Mouse (Mus musculus): ENCODE data around the gene Lypla2. TPM values are rescaled to one million over a fixed set of nuclear protein-coding genes. Genes with fewer than 3 reads are reported as not detected.

Lypla2 gene
- 74.7 and 77.1 TPM in 2 replicates for polyA plus RNA-seq (2012; ENCODE audit: insufficient read depth, insufficient read length, missing spikeins)

- Histone ChIP-seq H3K4me1 (ENCODE audit: control insufficient read depth, insufficient read depth, low read length) (peaks cover 24% of the 10 kb centered on the region), H3K27ac (ENCODE audit: insufficient read depth, low read depth, low read length) (peak within 1 kb of the TSS; percentile 79), H3K4me3 (ENCODE audit: insufficient read depth, low read length) (peak within 1 kb of the TSS; percentile 92)
- TF ChIP-seq POLR2A (IDR thresholded peaks at IDR 0.05; ENCODE audit: borderline replicate concordance, low read depth, low read length): no peak; the same call in 1 of the 2 replicates
- no peak for TF ChIP-seq CTCF (IDR thresholded peaks at IDR 0.05; ENCODE audit: low read depth, low read length)
Observed at GRCm38 (mm10) chr4:135972556-135972906, at the start of gene Lypla2. Lypla2 (minus strand) TSS chr4:135972626.

- Histone ChIP-seq H3K4me1 (ENCODE audit: control insufficient read depth, insufficient read depth, low read length) (peaks cover 12% of the 10 kb centered on the region), H3K27ac (ENCODE audit: insufficient read depth, low read depth, low read length) (peak within 1 kb of the TSS; percentile 77), H3K4me3 (ENCODE audit: insufficient read depth, low read length) (peak within 1 kb of the TSS; percentile 94)
- TF ChIP-seq POLR2A (IDR thresholded peaks at IDR 0.05; ENCODE audit: borderline replicate concordance, low read depth, low read length) (no peak), CTCF (IDR thresholded peaks at IDR 0.05; ENCODE audit: low read depth, low read length) (no peak)
Observed at GRCm38 (mm10) chr4:136021549-136022047, 49.2 kb upstream of the Lypla2 start, which contains the start of gene Eloa. Eloa (minus strand) TSS chr4:136021763.

GRCm38 (mm10) chr4:136020743-136021548, 48.5 kb upstream of the Lypla2 start:
- H3K4me3 ChIP-seq (ENCODE audit: insufficient read depth, low read length): peak overlapping the region; percentile 94
- H3K27ac ChIP-seq (ENCODE audit: insufficient read depth, low read depth, low read length): peak overlapping the region; percentile 77
- peaks cover 18% of the 10 kb centered on the region for H3K4me1 ChIP-seq (ENCODE audit: control insufficient read depth, insufficient read depth, low read length)
- TF ChIP-seq POLR2A (IDR thresholded peaks at IDR 0.05; ENCODE audit: borderline replicate concordance, low read depth, low read length): no peak
- TF ChIP-seq CTCF (IDR thresholded peaks at IDR 0.05; ENCODE audit: low read depth, low read length): no peak

- H3K4me3 ChIP-seq (ENCODE audit: insufficient read depth, low read length): no peak overlapping the region
- no peak for TF ChIP-seq POLR2A (IDR thresholded peaks at IDR 0.05; ENCODE audit: borderline replicate concordance, low read depth, low read length)
- no peak for TF ChIP-seq CTCF (IDR thresholded peaks at IDR 0.05; ENCODE audit: low read depth, low read length)
- H3K4me1 ChIP-seq (ENCODE audit: control insufficient read depth, insufficient read depth, low read length): peaks cover 26% of the 10 kb centered on the region
- H3K27ac ChIP-seq (ENCODE audit: insufficient read depth, low read depth, low read length): no peak overlapping the region
Observed at GRCm38 (mm10) chr4:136016059-136016602, 43.7 kb upstream of the Lypla2 start.

GRCm38 (mm10) chr4:136010586-136010985, 38.2 kb upstream of the Lypla2 start:
- peaks cover 7% of the 10 kb centered on the region for H3K4me1 ChIP-seq (ENCODE audit: control insufficient read depth, insufficient read depth, low read length)
- no peak for TF ChIP-seq POLR2A (IDR thresholded peaks at IDR 0.05; ENCODE audit: borderline replicate concordance, low read depth, low read length)
- TF ChIP-seq CTCF (IDR thresholded peaks at IDR 0.05; ENCODE audit: low read depth, low read length): no peak

GRCm38 (mm10) chr4:136008782-136009447, 36.5 kb upstream of the Lypla2 start:
- H3K27ac ChIP-seq (ENCODE audit: insufficient read depth, low read depth, low read length): no peak overlapping the region
- H3K4me3 ChIP-seq (ENCODE audit: insufficient read depth, low read length): no peak overlapping the region
- no peak for TF ChIP-seq POLR2A (IDR thresholded peaks at IDR 0.05; ENCODE audit: borderline replicate concordance, low read depth, low read length)
- no peak for TF ChIP-seq CTCF (IDR thresholded peaks at IDR 0.05; ENCODE audit: low read depth, low read length)
- peaks cover 2% of the 10 kb centered on the region; the same call in 1 of the 2 replicates for H3K4me1 ChIP-seq (ENCODE audit: control insufficient read depth, insufficient read depth, low read length)

More at GRCm38 (mm10) chr4:136010586-136010985, 38.2 kb upstream of the Lypla2 start:
- no peak overlapping the region for H3K27ac ChIP-seq (ENCODE audit: insufficient read depth, low read depth, low read length)
- no peak overlapping the region for H3K4me3 ChIP-seq (ENCODE audit: insufficient read depth, low read length)

GRCm38 (mm10) chr4:136006821-136007220, 34.4 kb upstream of the Lypla2 start:
- H3K4me1 ChIP-seq (ENCODE audit: control insufficient read depth, insufficient read depth, low read length): peaks cover 2% of the 10 kb centered on the region; the same call in 1 of the 2 replicates
- TF ChIP-seq CTCF (IDR thresholded peaks at IDR 0.05; ENCODE audit: low read depth, low read length): no peak
- TF ChIP-seq POLR2A (IDR thresholded peaks at IDR 0.05; ENCODE audit: borderline replicate concordance, low read depth, low read length): no peak
- H3K4me3 ChIP-seq (ENCODE audit: insufficient read depth, low read length): no peak overlapping the region
- H3K27ac ChIP-seq (ENCODE audit: insufficient read depth, low read depth, low read length): no peak overlapping the region

GRCm38 (mm10) chr4:136004921-136005320, 32.5 kb upstream of the Lypla2 start:
- TF ChIP-seq CTCF (IDR thresholded peaks at IDR 0.05; ENCODE audit: low read depth, low read length) (no peak), POLR2A (IDR thresholded peaks at IDR 0.05; ENCODE audit: borderline replicate concordance, low read depth, low read length) (no peak)
- H3K27ac ChIP-seq (ENCODE audit: insufficient read depth, low read depth, low read length): no peak overlapping the region

GRCm38 (mm10) chr4:136004107-136004675, 31.8 kb upstream of the Lypla2 start:
- Histone ChIP-seq H3K27ac (ENCODE audit: insufficient read depth, low read depth, low read length) (no peak overlapping the region), H3K4me3 (ENCODE audit: insufficient read depth, low read length) (no peak overlapping the region), H3K4me1 (ENCODE audit: control insufficient read depth, insufficient read depth, low read length) (peaks cover 2% of the 10 kb centered on the region; the same call in 1 of the 2 replicates)
- TF ChIP-seq CTCF (IDR thresholded peaks at IDR 0.05; ENCODE audit: low read depth, low read length) (no peak), POLR2A (IDR thresholded peaks at IDR 0.05; ENCODE audit: borderline replicate concordance, low read depth, low read length) (no peak)

More at GRCm38 (mm10) chr4:136004921-136005320, 32.5 kb upstream of the Lypla2 start:
- Histone ChIP-seq H3K4me1 (ENCODE audit: control insufficient read depth, insufficient read depth, low read length) (peaks cover 2% of the 10 kb centered on the region; the same call in 1 of the 2 replicates), H3K4me3 (ENCODE audit: insufficient read depth, low read length) (no peak overlapping the region)

Measured in bone marrow macrophage, adult 2 months (primary cell).